Mouse (Mus musculus) thymus, adult 18-20 months (tissue): ENCODE data around the gene Jsrp1.

Experiments
- DNase-seq, 2 experiments: peaks; one replicate each; pipeline ENCODE4 v3.0.0; 2022; ENCODE audit warnings: mixed read lengths in 2 of 2

The Jsrp1 gene

GRCm38 (mm10) chr10:80813366-80813765 is at the start of gene Jsrp1:
TSS of gene Jsrp1 (minus strand) at chr10:80813498.
- DNase-seq: no peak

GRCm38 (mm10) chr10:80862305-80862704 is 49.0 kb upstream of the Jsrp1 start:
- DNase-seq: no peak

- no peak for DNase-seq
These were observed 45.1 kb upstream of the Jsrp1 start for GRCm38 (mm10) chr10:80858350-80858935.

GRCm38 (mm10) chr10:80857848-80858247 is 44.5 kb upstream of the Jsrp1 start:
- no peak for DNase-seq

- no peak for DNase-seq
These were observed 44.1 kb upstream of the Jsrp1 start for GRCm38 (mm10) chr10:80857386-80857785.

GRCm38 (mm10) chr10:80856908-80857307 is 43.6 kb upstream of the Jsrp1 start:
- no peak for DNase-seq

- no peak for DNase-seq
These were observed 43.0 kb upstream of the Jsrp1 start for GRCm38 (mm10) chr10:80856267-80856666.

GRCm38 (mm10) chr10:80855749-80856073 is 42.4 kb upstream of the Jsrp1 start:
- DNase-seq: no peak

- peak; percentile 93 to 94 for DNase-seq
These were observed 41.8 kb upstream of the Jsrp1 start, which contains the start of the genes Lsm7 and Sppl2b for GRCm38 (mm10) chr10:80854913-80855748. TSS of gene Lsm7 (minus strand) at chr10:80855209. TSS of gene Sppl2b (plus strand) at chr10:80855275.

- peak; percentile 40 to 63 for DNase-seq
These were observed 35.3 kb upstream of the Jsrp1 start for GRCm38 (mm10) chr10:80848571-80848970.

- no peak for DNase-seq
These were observed 32.4 kb upstream of the Jsrp1 start for GRCm38 (mm10) chr10:80845732-80846131.

GRCm38 (mm10) chr10:80845055-80845693 is 31.9 kb upstream of the Jsrp1 start:
- DNase-seq: no peak

- no peak for DNase-seq
These were observed 30.7 kb upstream of the Jsrp1 start, which contains the start of gene Lingo3 for GRCm38 (mm10) chr10:80843931-80844547. TSS of gene Lingo3 (minus strand) at chr10:80844039.

GRCm38 (mm10) chr10:80843087-80843930 is 30.0 kb upstream of the Jsrp1 start:
- no peak for DNase-seq

GRCm38 (mm10) chr10:80842334-80842733 is 29.0 kb upstream of the Jsrp1 start:
- DNase-seq: no peak

GRCm38 (mm10) chr10:80841685-80842084 is 28.4 kb upstream of the Jsrp1 start:
- no peak for DNase-seq

GRCm38 (mm10) chr10:80839848-80840247 is 26.6 kb upstream of the Jsrp1 start:
- no peak for DNase-seq

- no peak for DNase-seq
These were observed 25.1 kb upstream of the Jsrp1 start for GRCm38 (mm10) chr10:80838346-80838912.

- DNase-seq: no peak
These were observed 24.5 kb upstream of the Jsrp1 start for GRCm38 (mm10) chr10:80837827-80838226.

- no peak for DNase-seq
These were observed 23.7 kb upstream of the Jsrp1 start for GRCm38 (mm10) chr10:80836949-80837379.

- no peak for DNase-seq
These were observed 22.3 kb upstream of the Jsrp1 start for GRCm38 (mm10) chr10:80835617-80836016.

GRCm38 (mm10) chr10:80832818-80833217 is 19.5 kb upstream of the Jsrp1 start:
- DNase-seq: no peak
